Mouse (Mus musculus): ENCODE measurements around the gene Ubtd1. TPM values are rescaled to one million over a fixed set of nuclear protein-coding genes. Genes with fewer than 3 reads are reported as not detected.

Ubtd1 gene
- total and polyA plus RNA-seq, 3 experiments, result 9.1 to 15.5 TPM; not detected in 1

DNA sequence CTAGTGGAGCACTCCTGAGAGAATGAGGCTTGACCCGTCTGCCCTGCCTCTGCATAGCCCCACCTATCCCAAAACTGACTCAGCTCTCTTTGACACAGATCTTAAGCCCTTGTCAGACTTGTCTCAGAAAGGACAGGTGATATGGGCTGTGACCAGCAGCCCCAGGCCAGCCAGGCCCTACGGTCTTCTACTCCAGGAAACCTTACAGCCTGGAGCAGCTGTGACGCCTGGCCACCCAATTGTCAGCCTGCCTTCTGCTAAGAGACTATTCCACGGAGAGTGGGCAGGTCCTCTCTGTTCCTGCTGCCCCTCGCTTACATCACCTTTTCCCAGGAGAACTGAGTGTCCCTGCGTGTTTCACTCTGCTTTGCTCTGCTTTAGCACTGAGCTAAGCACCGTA is 29.6 kb downstream of the Ubtd1 start:
- no peak overlapping the region for H3K4me3 ChIP-seq (ENCODE audit: control insufficient read depth in 1 of 2, insufficient read depth in 1 of 2, low read depth in 2 of 2, low read length in 2 of 2)
- no peaks in the 10 kb centered on the region for H3K79me2 ChIP-seq (ENCODE audit: control insufficient read depth, insufficient read depth, low read length, poor library complexity)
- H3K36me3 ChIP-seq (ENCODE audit: control insufficient read depth in 1 of 2, insufficient read depth in 2 of 2, low read length in 2 of 2), result peaks cover 0 to under 1% of the 10 kb centered on the region in 2 experiments; a peak in 1 of 4 replicates
- no peak for TF ChIP-seq USF1 (IDR thresholded peaks at IDR 0.05; ENCODE audit: low read depth, low read length)
- TF ChIP-seq UBTF (IDR thresholded peaks at IDR 0.05; ENCODE audit: borderline replicate concordance, insufficient read depth, low read depth, low read length), result no peak
- TF ChIP-seq ZMIZ1 (IDR thresholded peaks at IDR 0.05; ENCODE audit: low read depth, low read length), result no peak
- no peak for TF ChIP-seq EP300 (IDR thresholded peaks at IDR 0.05; ENCODE audit: low read depth in 1 of 2, low read length in 2 of 2)
- no peak for TF ChIP-seq MYB (IDR thresholded peaks at IDR 0.05; ENCODE audit: low read depth, low read length)
- no peak for TF ChIP-seq ZNF384 (IDR thresholded peaks at IDR 0.05; ENCODE audit: low read depth, low read length)
- TF ChIP-seq ELF1 (IDR thresholded peaks at IDR 0.05; ENCODE audit: low read depth, low read length), result no peak
- no peak for TF ChIP-seq NRF1 (IDR thresholded peaks at IDR 0.05; ENCODE audit: insufficient read depth, low read depth, low read length, poor library complexity, severe bottlenecking)
- no peak for TF ChIP-seq SMC3 (IDR thresholded peaks at IDR 0.05; ENCODE audit: low read depth, low read length)
- TF ChIP-seq NELFE (IDR thresholded peaks at IDR 0.05; ENCODE audit: low read depth, low read length), result no peak
- TF ChIP-seq TBP (IDR thresholded peaks at IDR 0.05; ENCODE audit: low read depth, low read length), result no peak
- TF ChIP-seq ETS1 (IDR thresholded peaks at IDR 0.05; ENCODE audit: low read depth, low read length), result no peak
- no peak for TF ChIP-seq MAFK (IDR thresholded peaks at IDR 0.05; ENCODE audit: borderline replicate concordance, low read depth, low read length)
- no peak for TF ChIP-seq JUND (IDR thresholded peaks at IDR 0.05; ENCODE audit: low read depth, low read length)
- no peak for TF ChIP-seq HCFC1 (IDR thresholded peaks at IDR 0.05; ENCODE audit: low read depth, low read length)
- no peak for TF ChIP-seq GATA1 (IDR thresholded peaks at IDR 0.05; ENCODE audit: low read depth, low read length)
- no peak for TF ChIP-seq GABPA (IDR thresholded peaks at IDR 0.05; ENCODE audit: low read depth, low read length)
- TF ChIP-seq CTCF (IDR thresholded peaks at IDR 0.05 in 2 of 3, conservative IDR thresholded peaks at IDR 0.05 in 1 of 3; ENCODE audit: control insufficient read depth in 1 of 3, insufficient read depth in 1 of 3, low read depth in 2 of 3, low read length in 3 of 3, poor library complexity in 1 of 3, severe bottlenecking in 1 of 3), result no peak
- H3K4me1 ChIP-seq (ENCODE audit: control insufficient read depth in 1 of 2, insufficient read depth in 2 of 2, low read length in 2 of 2), result peaks cover 0 to under 1% of the 10 kb centered on the region in 2 experiments; a peak in 1 of 4 replicates
- no peaks in the 10 kb centered on the region for H3K9me3 ChIP-seq (replicated peaks; ENCODE audit: insufficient read depth, low read length)
- no peak overlapping the region for H3K27ac ChIP-seq (ENCODE audit: control insufficient read depth, low read depth, low read length)
- DNase-seq (ENCODE audit: low read depth, low spot score), result no peak
- no peak overlapping the region for H3K9ac ChIP-seq (ENCODE audit: control insufficient read depth, low read depth, low read length, poor library complexity, severe bottlenecking)
- H3K27me3 ChIP-seq (ENCODE audit: control insufficient read depth in 1 of 2, insufficient read depth in 2 of 2, low read length in 2 of 2), result no peaks in the 10 kb centered on the region

DNA sequence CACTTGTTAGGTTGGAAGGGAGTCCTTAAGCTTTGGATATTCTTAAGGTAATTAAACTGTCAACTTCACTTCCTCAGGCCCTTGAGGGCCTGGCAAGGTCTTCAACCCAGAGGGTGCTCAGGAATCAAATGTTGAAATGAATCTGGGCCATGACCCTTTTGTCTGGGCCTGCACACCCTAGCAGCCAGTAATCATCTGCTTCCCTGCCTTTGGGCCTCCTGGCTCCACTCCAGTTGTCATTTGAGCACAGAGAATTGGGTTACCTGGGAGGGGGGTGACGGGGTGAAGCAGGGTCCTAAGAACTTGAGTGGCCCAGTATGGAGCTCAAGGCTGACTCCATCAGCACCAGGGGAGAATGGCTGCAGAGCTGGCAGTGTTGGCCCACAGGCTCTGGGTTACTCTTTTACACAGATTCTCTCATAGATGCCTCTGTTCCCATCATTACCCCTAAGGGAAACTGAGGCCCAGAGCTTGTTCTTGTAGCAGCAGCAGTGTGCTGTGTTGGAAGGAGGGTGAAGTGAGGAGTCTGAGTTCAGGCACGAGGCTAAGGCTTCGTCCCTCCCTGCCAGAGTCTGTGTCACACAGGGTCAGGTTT is 32.8 kb downstream of the Ubtd1 start:
- Histone ChIP-seq H3K27me3 (ENCODE audit: control insufficient read depth in 1 of 2, insufficient read depth in 2 of 2, low read length in 2 of 2) (no peaks in the 10 kb centered on the region), H3K36me3 (ENCODE audit: control insufficient read depth in 1 of 2, insufficient read depth in 2 of 2, low read length in 2 of 2) (no peaks in the 10 kb centered on the region), H3K4me1 (ENCODE audit: control insufficient read depth in 1 of 2, insufficient read depth in 2 of 2, low read length in 2 of 2) (peaks cover 0 to 5% of the 10 kb centered on the region in 2 experiments; a peak in 1 of 4 replicates), H3K79me2 (ENCODE audit: control insufficient read depth, insufficient read depth, low read length, poor library complexity) (no peaks in the 10 kb centered on the region), H3K9ac (ENCODE audit: control insufficient read depth, low read depth, low read length, poor library complexity, severe bottlenecking) (no peak overlapping the region), H3K9me3 (replicated peaks; ENCODE audit: insufficient read depth, low read length) (no peaks in the 10 kb centered on the region), H3K27ac (ENCODE audit: control insufficient read depth, low read depth, low read length) (no peak overlapping the region), H3K4me3 (ENCODE audit: control insufficient read depth in 1 of 2, insufficient read depth in 1 of 2, low read depth in 2 of 2, low read length in 2 of 2) (no peak overlapping the region)
- no peak for DNase-seq (ENCODE audit: low read depth, low spot score)
- no peak for TF ChIP-seq MYC (IDR thresholded peaks at IDR 0.05; ENCODE audit: low read depth, low read length)
